17 mouse cellular contexts compared by ENCODE assay signal in genomic region chr8:121718925-121719324, GRCm38 (mm10). TPM values are rescaled to one million over a fixed set of nuclear protein-coding genes. Genes with fewer than 3 reads are reported as not detected.
"Had no signal": no experiment of that assay in that cellular context is flagged by ENCODE, and none has a peak within 500 bp of the region (broad histone marks: within the 10 kb centered on the region; RNA-seq: fewer than 3 reads in every experiment).

No protein-coding gene starts in this region.

- ATAC-seq: lung, postnatal 0 days had no signal

- H3K36me3 ChIP-seq: lung, embryonic 15.5 days; midbrain, embryonic 12.5 days; midbrain, embryonic 15.5 days; neural tube, embryonic 12.5 days had no signal

- H3K27ac ChIP-seq: lung, embryonic 15.5 days; macrophage; neural tube, embryonic 12.5 days had no signal

- H3K9me3 ChIP-seq: lung, embryonic 15.5 days; megakaryocyte, embryonic 14.5 days; midbrain, embryonic 12.5 days; midbrain, embryonic 15.5 days; neural tube, embryonic 12.5 days had no signal

- H3K4me2 ChIP-seq: lung, embryonic 15.5 days; midbrain, embryonic 12.5 days; midbrain, embryonic 15.5 days; neural tube, embryonic 12.5 days had no signal

- DNase-seq: lung, adult 2 months; lung, postnatal 14 days; lung, postnatal 36 days; right cerebral cortex, postnatal 14 days; right cerebral cortex, postnatal 4 days; spleen, adult 18-20 months; thymus, adult 18-20 months; thymus, postnatal 14 days; thymus, postnatal 36 days had no signal

- H3K9ac ChIP-seq: lung, embryonic 15.5 days; midbrain, embryonic 12.5 days; midbrain, embryonic 15.5 days; neural tube, embryonic 12.5 days had no signal

- H3K27me3 ChIP-seq: midbrain, embryonic 15.5 days had no signal

- H3K4me3 ChIP-seq: lung, embryonic 15.5 days; megakaryocyte, embryonic 14.5 days; midbrain, embryonic 12.5 days; midbrain, embryonic 15.5 days; neural tube, embryonic 12.5 days had no signal

RNA-seq across cellular contexts. Expression of gene Jph3, which starts 10.5 kb away (rescaled TPM):
- polyA plus RNA-seq: thymus, postnatal 0 days had no signal
